Mouse (Mus musculus) urinary bladder, postnatal 10 days (tissue): ENCODE results near the gene Rd3.

Experiments used
- DNase-seq: peaks from one replicate; pipeline ENCODE4 v3.0.0; 2022; ENCODE audit warnings: low spot score

The Rd3 gene

GRCm38 (mm10) chr1:191963948-191964772 is 13.0 kb upstream of the Rd3 start:
- peak; percentile 61 for DNase-seq

GRCm38 (mm10) chr1:191964773-191965481 is 12.2 kb upstream of the Rd3 start:
- DNase-seq: peak; percentile 36

GRCm38 (mm10) chr1:191969939-191970338 is 7.2 kb upstream of the Rd3 start:
- DNase-seq: no peak

- no peak for DNase-seq
Observed at GRCm38 (mm10) chr1:191974509-191975405, 2.4 kb upstream of the Rd3 start.

- DNase-seq: no peak
Observed at GRCm38 (mm10) chr1:191981426-191982102, 4.4 kb downstream of the Rd3 start.

- no peak for DNase-seq
Observed at GRCm38 (mm10) chr1:191986674-191987480, 9.7 kb downstream of the Rd3 start.

GRCm38 (mm10) chr1:191987481-191987769 is 10.3 kb downstream of the Rd3 start:
- DNase-seq: no peak

- DNase-seq: no peak
Observed at GRCm38 (mm10) chr1:191988646-191989045, 11.5 kb downstream of the Rd3 start.

GRCm38 (mm10) chr1:191989060-191989459 is 11.9 kb downstream of the Rd3 start:
- no peak for DNase-seq

GRCm38 (mm10) chr1:191989994-191990393 is 12.8 kb downstream of the Rd3 start:
- DNase-seq: peak; percentile 80

- DNase-seq: no peak
Observed at GRCm38 (mm10) chr1:191992040-191992780, 15.0 kb downstream of the Rd3 start.

GRCm38 (mm10) chr1:191994476-191994875 is 17.3 kb downstream of the Rd3 start:
- no peak for DNase-seq

- no peak for DNase-seq
Observed at GRCm38 (mm10) chr1:191995488-191995887, 18.3 kb downstream of the Rd3 start.

GRCm38 (mm10) chr1:191995916-191996315 is 18.7 kb downstream of the Rd3 start:
- no peak for DNase-seq

GRCm38 (mm10) chr1:191996621-191997185 is 19.5 kb downstream of the Rd3 start:
- no peak for DNase-seq

GRCm38 (mm10) chr1:191999022-191999421 is 21.9 kb downstream of the Rd3 start:
- no peak for DNase-seq
